Mouse (Mus musculus): ENCODE results near the gene Ankrd22. TPM values are rescaled to one million over a fixed set of nuclear protein-coding genes. Genes with fewer than 3 reads are reported as not detected.

Gene Ankrd22
- polyA plus RNA-seq, 1 experiment from 2014 or later: not detected

DNA sequence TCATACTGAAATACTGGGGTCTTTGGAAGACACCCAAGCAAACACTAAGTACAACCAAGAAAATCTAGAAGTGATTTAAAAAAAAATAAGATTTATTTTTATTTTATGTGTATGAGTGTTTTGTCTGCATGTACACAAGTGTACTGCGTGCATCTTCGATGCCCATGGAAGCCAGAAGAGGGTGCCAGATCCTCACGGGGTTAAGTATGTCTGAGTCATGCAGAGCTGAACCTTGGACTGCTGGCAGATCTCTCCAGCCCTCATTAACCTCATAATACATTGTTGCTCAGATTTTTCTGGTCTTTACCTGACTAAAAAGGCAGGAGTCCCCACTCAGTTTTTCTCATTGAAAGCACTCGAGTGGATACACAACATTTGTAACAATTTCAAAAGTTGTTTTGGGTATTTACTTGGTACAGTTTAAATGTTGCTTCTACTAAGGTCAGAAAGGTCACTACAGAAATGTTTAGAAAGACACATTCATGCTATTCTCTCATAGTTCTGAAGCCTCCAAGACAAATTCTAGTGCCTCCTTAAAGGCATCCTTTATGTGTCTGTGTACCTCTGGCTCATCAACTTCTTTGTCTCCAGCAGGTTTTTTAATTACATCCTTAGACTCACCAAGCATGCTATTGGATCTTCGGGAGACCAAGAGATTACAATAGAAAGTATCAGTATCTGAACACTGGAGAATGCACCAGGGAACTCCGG is 27.0 kb downstream of the Ankrd22 start:
- Histone ChIP-seq H3K36me3 (ENCODE audit: control insufficient read depth, insufficient read depth, low read length) (no peaks in the 10 kb centered on the region), H3K4me2 (ENCODE audit: low read length) (no peak overlapping the region), H3K27me3 (replicated peaks; ENCODE audit: control insufficient read depth, insufficient read depth, low read length) (no peaks in the 10 kb centered on the region), H3K4me1 (ENCODE audit: control insufficient read depth, insufficient read depth, low read length) (no peaks in the 10 kb centered on the region), H3K27ac (ENCODE audit: low read depth, low read length) (no peak overlapping the region), H3K4me3 (ENCODE audit: low read depth, low read length) (no peak overlapping the region), H3K9me3 (replicated peaks; ENCODE audit: control insufficient read depth, low read length) (no peaks in the 10 kb centered on the region), H3K9ac (ENCODE audit: low read length) (no peak overlapping the region)
- no peak for ATAC-seq
- DNase-seq (ENCODE audit: low spot score): no peak
- 90% methylated on average over 6 of the region's 6 CpGs for WGBS

GRCm38 (mm10) chr19:34120107-34120731 is 45.6 kb downstream of the Ankrd22 start:
- no peaks in the 10 kb centered on the region for H3K27me3 ChIP-seq (replicated peaks; ENCODE audit: control insufficient read depth, insufficient read depth, low read length)
- H3K9ac ChIP-seq (ENCODE audit: low read length): no peak overlapping the region
- H3K4me2 ChIP-seq (ENCODE audit: low read length): no peak overlapping the region
- no peaks in the 10 kb centered on the region for H3K4me1 ChIP-seq (ENCODE audit: control insufficient read depth, insufficient read depth, low read length)
- no peaks in the 10 kb centered on the region for H3K9me3 ChIP-seq (replicated peaks; ENCODE audit: control insufficient read depth, low read length)
- H3K27ac ChIP-seq (ENCODE audit: low read depth, low read length): no peak overlapping the region
- no peaks in the 10 kb centered on the region for H3K36me3 ChIP-seq (ENCODE audit: control insufficient read depth, insufficient read depth, low read length)
- WGBS: 75% methylated on average over 3 of the region's 3 CpGs
- H3K4me3 ChIP-seq (ENCODE audit: low read depth, low read length): no peak overlapping the region
- ATAC-seq: no peak
- DNase-seq (ENCODE audit: low spot score): no peak

DNA sequence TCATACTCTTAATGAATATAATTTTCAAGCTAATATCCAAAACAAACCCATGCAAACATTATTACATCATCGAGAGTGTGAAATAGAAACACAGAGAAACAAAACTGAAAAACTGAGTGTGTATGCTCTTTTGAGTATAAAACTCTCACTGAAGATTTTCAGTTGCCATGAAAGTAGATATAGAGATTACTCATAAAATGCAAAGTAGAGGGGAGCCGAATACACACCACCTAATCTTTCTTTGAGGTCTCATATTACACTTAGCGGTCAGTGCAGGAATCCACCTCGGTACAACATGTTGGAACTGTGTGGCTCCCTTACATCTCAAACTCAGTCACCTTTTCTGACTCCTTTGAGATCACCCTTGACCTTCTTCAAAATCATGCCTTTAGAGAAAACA is 46.2 kb downstream of the Ankrd22 start:
- no peak for ATAC-seq
- no peak for DNase-seq (ENCODE audit: low spot score)
- Histone ChIP-seq H3K9me3 (replicated peaks; ENCODE audit: control insufficient read depth, low read length) (no peaks in the 10 kb centered on the region), H3K27me3 (replicated peaks; ENCODE audit: control insufficient read depth, insufficient read depth, low read length) (no peaks in the 10 kb centered on the region), H3K4me3 (ENCODE audit: low read depth, low read length) (no peak overlapping the region), H3K4me1 (ENCODE audit: control insufficient read depth, insufficient read depth, low read length) (no peaks in the 10 kb centered on the region), H3K9ac (ENCODE audit: low read length) (no peak overlapping the region), H3K27ac (ENCODE audit: low read depth, low read length) (no peak overlapping the region), H3K4me2 (ENCODE audit: low read length) (no peak overlapping the region), H3K36me3 (ENCODE audit: control insufficient read depth, insufficient read depth, low read length) (no peaks in the 10 kb centered on the region)
- 87% methylated on average over 4 of the region's 4 CpGs for WGBS

DNA sequence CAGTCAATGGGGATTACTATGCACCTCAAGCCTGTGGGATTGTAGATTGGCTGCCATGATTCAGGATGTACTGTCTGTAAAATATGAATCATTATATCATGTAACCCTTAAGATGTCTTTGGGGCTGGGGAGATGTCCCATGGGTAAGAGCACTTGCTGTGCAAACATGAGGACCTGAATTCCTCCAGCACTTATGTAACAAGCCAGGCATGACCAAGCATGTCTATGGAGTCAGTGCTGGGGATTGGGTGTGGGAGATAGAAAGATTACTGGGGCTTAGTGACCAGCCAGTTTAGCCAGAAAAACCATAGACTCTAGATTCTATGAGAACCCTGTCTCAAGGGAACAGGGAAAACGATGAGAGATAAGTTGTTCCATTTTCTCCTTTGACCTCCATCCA is 46.8 kb downstream of the Ankrd22 start:
- 96% methylated on average over 1 of the region's 1 CpGs for WGBS
- ATAC-seq: no peak

DNA sequence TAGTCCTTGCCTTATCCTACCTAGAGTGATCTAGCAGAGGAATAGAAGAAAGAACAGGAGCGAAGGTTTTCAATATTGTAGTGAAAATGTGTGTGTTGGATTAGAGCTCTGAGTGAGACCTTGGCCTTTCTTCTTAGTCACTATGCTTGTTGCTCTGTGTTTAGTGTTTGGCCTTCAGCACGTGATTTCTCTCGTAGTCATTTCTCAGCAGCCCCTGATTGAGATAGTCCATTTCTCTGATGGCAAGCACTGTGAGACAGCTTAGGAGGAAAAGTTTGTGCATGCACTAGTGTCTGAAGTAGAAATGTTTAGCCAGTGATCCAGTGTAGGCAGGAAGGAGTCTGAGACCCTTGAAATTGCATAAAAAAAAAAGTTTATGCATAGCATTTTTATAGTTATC is 61.0 kb downstream of the Ankrd22 start:
- DNase-seq (ENCODE audit: low spot score) (no peak), ATAC-seq (no peak)
- Histone ChIP-seq H3K4me2 (ENCODE audit: low read length) (no peak overlapping the region), H3K27ac (ENCODE audit: low read depth, low read length) (no peak overlapping the region), H3K9ac (ENCODE audit: low read length) (no peak overlapping the region), H3K4me1 (ENCODE audit: control insufficient read depth, insufficient read depth, low read length) (no peaks in the 10 kb centered on the region), H3K27me3 (replicated peaks; ENCODE audit: control insufficient read depth, insufficient read depth, low read length) (no peaks in the 10 kb centered on the region), H3K9me3 (replicated peaks; ENCODE audit: control insufficient read depth, low read length) (no peaks in the 10 kb centered on the region), H3K4me3 (ENCODE audit: low read depth, low read length) (no peak overlapping the region), H3K36me3 (ENCODE audit: control insufficient read depth, insufficient read depth, low read length) (no peaks in the 10 kb centered on the region)
- 92% methylated on average over 3 of the region's 3 CpGs for WGBS

More for the DNA sequence above, 46.8 kb downstream of the Ankrd22 start:
- no peak for DNase-seq (ENCODE audit: low spot score)
- Histone ChIP-seq H3K36me3 (ENCODE audit: control insufficient read depth, insufficient read depth, low read length) (no peaks in the 10 kb centered on the region), H3K27ac (ENCODE audit: low read depth, low read length) (no peak overlapping the region), H3K4me3 (ENCODE audit: low read depth, low read length) (no peak overlapping the region), H3K27me3 (replicated peaks; ENCODE audit: control insufficient read depth, insufficient read depth, low read length) (no peaks in the 10 kb centered on the region), H3K9me3 (replicated peaks; ENCODE audit: control insufficient read depth, low read length) (no peaks in the 10 kb centered on the region), H3K9ac (ENCODE audit: low read length) (no peak overlapping the region), H3K4me2 (ENCODE audit: low read length) (no peak overlapping the region), H3K4me1 (ENCODE audit: control insufficient read depth, insufficient read depth, low read length) (no peaks in the 10 kb centered on the region)

DNA sequence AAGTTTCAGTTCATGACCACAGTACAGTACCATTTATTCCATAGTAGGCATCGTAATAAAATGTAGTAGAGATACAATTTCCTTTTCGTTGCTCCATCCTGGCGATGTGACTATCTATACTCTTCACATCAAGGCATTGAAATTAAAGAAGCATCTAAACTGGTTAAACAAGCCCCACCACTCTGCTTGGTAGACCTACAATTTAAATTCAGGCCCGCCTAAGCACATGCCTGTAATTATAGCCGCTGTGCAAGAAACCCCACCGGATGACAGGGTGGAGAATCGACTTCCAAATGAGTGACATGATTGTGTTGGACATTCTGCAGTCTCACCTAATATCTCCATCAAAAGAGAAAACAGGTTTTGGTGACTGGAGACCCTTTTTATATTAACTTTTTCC is 64.0 kb downstream of the Ankrd22 start:
- WGBS: 86% methylated on average over 7 of the region's 7 CpGs
- Histone ChIP-seq H3K4me1 (ENCODE audit: control insufficient read depth, insufficient read depth, low read length) (no peaks in the 10 kb centered on the region), H3K27ac (ENCODE audit: low read depth, low read length) (no peak overlapping the region), H3K4me2 (ENCODE audit: low read length) (no peak overlapping the region), H3K9ac (ENCODE audit: low read length) (no peak overlapping the region), H3K27me3 (replicated peaks; ENCODE audit: control insufficient read depth, insufficient read depth, low read length) (no peaks in the 10 kb centered on the region), H3K9me3 (replicated peaks; ENCODE audit: control insufficient read depth, low read length) (no peaks in the 10 kb centered on the region), H3K36me3 (ENCODE audit: control insufficient read depth, insufficient read depth, low read length) (no peaks in the 10 kb centered on the region), H3K4me3 (ENCODE audit: low read depth, low read length) (no peak overlapping the region)
- DNase-seq (ENCODE audit: low spot score) (no peak), ATAC-seq (no peak)

DNA sequence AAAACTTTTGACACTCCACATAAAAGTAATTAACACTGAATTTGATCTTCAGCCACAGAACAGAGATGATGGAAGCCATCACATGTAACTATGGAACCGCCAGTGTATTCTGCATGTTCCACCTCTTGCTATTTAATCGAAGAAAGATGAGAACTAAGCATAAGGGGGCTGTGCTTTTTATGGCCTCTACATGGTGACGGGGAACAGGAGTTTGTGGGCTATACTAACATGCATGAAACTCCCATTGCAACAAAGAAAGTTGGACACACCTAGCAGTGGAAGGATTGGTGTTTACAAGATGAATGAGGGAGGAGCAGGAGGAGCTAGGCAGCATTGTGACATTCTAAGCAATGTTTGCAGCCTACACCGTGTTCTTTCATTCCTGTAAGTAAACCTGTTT is 65.2 kb downstream of the Ankrd22 start, which contains the start of gene Lipm:
TSS of gene Lipm (plus strand) at position 301 of the 400 bp plus-strand sequence.
- Histone ChIP-seq H3K4me3 (ENCODE audit: low read depth, low read length) (no peak within 1 kb of the TSS), H3K4me1 (ENCODE audit: control insufficient read depth, insufficient read depth, low read length) (no peaks in the 10 kb centered on the region), H3K9ac (ENCODE audit: low read length) (no peak within 1 kb of the TSS), H3K27ac (ENCODE audit: low read depth, low read length) (no peak within 1 kb of the TSS), H3K4me2 (ENCODE audit: low read length) (no peak within 1 kb of the TSS), H3K27me3 (replicated peaks; ENCODE audit: control insufficient read depth, insufficient read depth, low read length) (no peaks in the 10 kb centered on the region), H3K36me3 (ENCODE audit: control insufficient read depth, insufficient read depth, low read length) (no peaks in the 10 kb centered on the region), H3K9me3 (replicated peaks; ENCODE audit: control insufficient read depth, low read length) (no peaks in the 10 kb centered on the region)
- DNase-seq (ENCODE audit: low spot score): no peak
- 88% methylated on average over 4 of the region's 4 CpGs for WGBS
- ATAC-seq: no peak

DNA sequence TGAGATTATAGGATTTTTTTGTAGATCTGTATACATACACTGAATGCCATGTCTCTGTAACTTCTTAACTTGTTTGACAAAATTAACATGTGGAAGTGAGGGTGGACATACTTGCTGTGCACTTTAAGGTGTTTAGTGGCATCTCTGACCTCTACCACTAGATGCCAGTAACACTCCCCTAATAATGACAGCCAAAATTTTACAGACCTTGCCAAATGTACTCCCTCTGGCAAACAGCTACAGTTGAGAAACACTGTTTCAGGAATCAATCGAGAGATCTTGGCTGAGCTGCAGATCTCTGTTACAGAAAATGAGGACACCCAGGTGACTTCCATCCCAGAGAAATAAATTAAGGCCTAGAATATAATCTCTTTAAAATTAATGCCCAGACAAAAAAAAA is 69.6 kb downstream of the Ankrd22 start:
- no peak overlapping the region for H3K4me2 ChIP-seq (ENCODE audit: low read length)
- WGBS: 72% methylated on average over 1 of the region's 1 CpGs
- no peak for ATAC-seq
- no peak overlapping the region for H3K9ac ChIP-seq (ENCODE audit: low read length)
- no peak for DNase-seq (ENCODE audit: low spot score)
- no peaks in the 10 kb centered on the region for H3K36me3 ChIP-seq (ENCODE audit: control insufficient read depth, insufficient read depth, low read length)
- no peaks in the 10 kb centered on the region for H3K9me3 ChIP-seq (replicated peaks; ENCODE audit: control insufficient read depth, low read length)
- H3K4me1 ChIP-seq (ENCODE audit: control insufficient read depth, insufficient read depth, low read length): no peaks in the 10 kb centered on the region
- no peaks in the 10 kb centered on the region for H3K27me3 ChIP-seq (replicated peaks; ENCODE audit: control insufficient read depth, insufficient read depth, low read length)
- H3K27ac ChIP-seq (ENCODE audit: low read depth, low read length): no peak overlapping the region
- H3K4me3 ChIP-seq (ENCODE audit: low read depth, low read length): no peak overlapping the region

GRCm38 (mm10) chr19:34095381-34095780 is 70.5 kb downstream of the Ankrd22 start:
- Histone ChIP-seq H3K27me3 (replicated peaks; ENCODE audit: control insufficient read depth, insufficient read depth, low read length) (no peaks in the 10 kb centered on the region), H3K4me3 (ENCODE audit: low read depth, low read length) (no peak overlapping the region), H3K27ac (ENCODE audit: low read depth, low read length) (no peak overlapping the region), H3K4me1 (ENCODE audit: control insufficient read depth, insufficient read depth, low read length) (no peaks in the 10 kb centered on the region), H3K9me3 (replicated peaks; ENCODE audit: control insufficient read depth, low read length) (no peaks in the 10 kb centered on the region), H3K4me2 (ENCODE audit: low read length) (no peak overlapping the region), H3K36me3 (ENCODE audit: control insufficient read depth, insufficient read depth, low read length) (no peaks in the 10 kb centered on the region), H3K9ac (ENCODE audit: low read length) (no peak overlapping the region)
- no peak for ATAC-seq
- no peak for DNase-seq (ENCODE audit: low spot score)
- whole genome bisulfite sequencing: 84% methylated on average over 5 of the region's 5 CpGs

All from forebrain, embryonic 14.5 days (tissue).